Mouse (Mus musculus) megakaryocyte, embryonic 14.5 days (primary cell): Measurements from ENCODE around the gene Gm5134.

Source experiments
- FLI1 ChIP-seq: IDR thresholded peaks from 2 replicates; pipeline ENCODE4 v1.6.1; 2012; ENCODE audit warnings: low read length, inconsistent platforms, mixed read lengths
- GATA1 ChIP-seq: IDR thresholded peaks from 3 replicates; pipeline ENCODE4 v1.6.1; 2012; ENCODE audit warnings: mixed read lengths, low read length, inconsistent platforms, borderline replicate concordance

- no peak for TF ChIP-seq GATA1
- no peak for TF ChIP-seq FLI1
Measured at GRCm38 (mm10) chr10:75973846-75974245, 19.5 kb downstream of the Gm5134 start.
